Mouse (Mus musculus) layer of hippocampus, adult 11-12 months (tissue): ENCODE measurements around the gene Pdzk1.
A peak's percentile ranks its signal among the peaks of the same experiment; 100 is the strongest.

ENCODE experiments used
- DNase-seq: peaks from one replicate; pipeline ENCODE4 v3.0.0; 2022; ENCODE audit warnings: low spot score

Gene Pdzk1

GRCm38 (mm10) chr3:96836414-96836813 is 7.3 kb downstream of the Pdzk1 start:
- no peak for DNase-seq

GRCm38 (mm10) chr3:96838996-96839645 is 10.0 kb downstream of the Pdzk1 start:
- no peak for DNase-seq

- no peak for DNase-seq
Observed at GRCm38 (mm10) chr3:96845191-96845590, 16.1 kb downstream of the Pdzk1 start.

GRCm38 (mm10) chr3:96845806-96846205 is 16.7 kb downstream of the Pdzk1 start:
- no peak for DNase-seq

GRCm38 (mm10) chr3:96846985-96847384 is 17.9 kb downstream of the Pdzk1 start:
- no peak for DNase-seq

- no peak for DNase-seq
Observed at GRCm38 (mm10) chr3:96847661-96848060, 18.6 kb downstream of the Pdzk1 start.

GRCm38 (mm10) chr3:96848470-96848869 is 19.4 kb downstream of the Pdzk1 start:
- peak; percentile 23 for DNase-seq

- DNase-seq = no peak
Observed at GRCm38 (mm10) chr3:96849168-96849727, 20.2 kb downstream of the Pdzk1 start.

- no peak for DNase-seq
Observed at GRCm38 (mm10) chr3:96852561-96852960, 23.5 kb downstream of the Pdzk1 start.

GRCm38 (mm10) chr3:96854376-96854775 is 25.3 kb downstream of the Pdzk1 start:
- no peak for DNase-seq

GRCm38 (mm10) chr3:96855833-96856232 is 26.7 kb downstream of the Pdzk1 start:
- DNase-seq = no peak

- no peak for DNase-seq
Observed at GRCm38 (mm10) chr3:96860498-96860897, 31.4 kb downstream of the Pdzk1 start.

GRCm38 (mm10) chr3:96867863-96868262 is 38.8 kb downstream of the Pdzk1 start:
- DNase-seq = no peak

GRCm38 (mm10) chr3:96868566-96868965 is 39.5 kb downstream of the Pdzk1 start:
- no peak for DNase-seq

GRCm38 (mm10) chr3:96869091-96869490 is 40.0 kb downstream of the Pdzk1 start:
- no peak for DNase-seq

- DNase-seq = no peak
Observed at GRCm38 (mm10) chr3:96870270-96870669, 41.2 kb downstream of the Pdzk1 start.

- DNase-seq = no peak
Observed at GRCm38 (mm10) chr3:96871070-96871469, 42.0 kb downstream of the Pdzk1 start.

- DNase-seq = no peak
Observed at GRCm38 (mm10) chr3:96872501-96872900, 43.4 kb downstream of the Pdzk1 start.

GRCm38 (mm10) chr3:96874808-96875571 is 45.9 kb downstream of the Pdzk1 start:
- DNase-seq = no peak

- no peak for DNase-seq
Observed at GRCm38 (mm10) chr3:96879536-96879935, 50.5 kb downstream of the Pdzk1 start.

GRCm38 (mm10) chr3:96880385-96880784 is 51.3 kb downstream of the Pdzk1 start:
- no peak for DNase-seq

GRCm38 (mm10) chr3:96881557-96881956 is 52.5 kb downstream of the Pdzk1 start:
- no peak for DNase-seq
